Mouse (Mus musculus) neural tube, embryonic 12.5 days (tissue): Measurements from ENCODE around the gene Fam131a. TPM values are rescaled to one million over a fixed set of nuclear protein-coding genes. Genes with fewer than 3 reads are reported as not detected.

ENCODE experiments used
- ATAC-seq: fragments of 200-750 bp; cut with Nextera tagmentation; 2 replicates; pipeline ENCODE4 v1.8.0; 2017; ENCODE audit warnings: low read depth, mild to moderate bottlenecking, moderate TSS enrichment, moderate library complexity; ENCODE audit not compliant: low FRiP score
- H3K27ac ChIP-seq: fragments of 300-500 bp; sonication (generic); 2 replicates; pipeline ENCODE4 v1.5.1; 2016
- H3K27me3 ChIP-seq: fragments of 300-500 bp; sonication (generic); replicated peaks from 2 replicates; pipeline ENCODE4 v1.6.1; 2016; ENCODE audit warnings: mild to moderate bottlenecking
- H3K36me3 ChIP-seq: fragments of 300-500 bp; sonication (generic); 2 replicates; pipeline ENCODE4 v1.6.1; 2016; ENCODE audit warnings: mild to moderate bottlenecking
- H3K4me1 ChIP-seq: fragments of 300-500 bp; sonication (generic); 2 replicates; pipeline ENCODE4 v1.6.1; 2016
- H3K4me2 ChIP-seq: fragments of 300-500 bp; sonication (generic); replicated peaks from 2 replicates; pipeline ENCODE4 v1.6.1; 2016; ENCODE audit warnings: mild to moderate bottlenecking
- H3K4me3 ChIP-seq: fragments of 300-500 bp; sonication (generic); 2 replicates; pipeline ENCODE4 v1.5.1; 2016
- H3K9ac ChIP-seq: fragments of 300-500 bp; sonication (generic); 2 replicates; pipeline ENCODE4 v1.6.1; 2016; ENCODE audit warnings: mild to moderate bottlenecking
- H3K9me3 ChIP-seq: fragments of 300-500 bp; sonication (generic); 2 replicates; pipeline ENCODE4 v1.6.1; 2016; ENCODE audit warnings: mild to moderate bottlenecking
- WGBS: fragments of 180-500 bp; shearing (Covaris S2); methylation state at CpG from one replicate; pipeline ENCODE4 v1.1.7; 2016; 5-methylcytosine and 5-hydroxymethylcytosine counted together
- polyA plus RNA-seq: library from polyadenylated mRNA; unstranded; fragments of >200 nt; fragmentation: Nextera tagmentation; extraction: Ambion mirVana; gene quantifications from 2 replicates; pipeline ENCODE4 v1.2.1, GENCODE M21; 2016

Gene Fam131a
- polyA plus RNA-seq, 1 experiment from 2014 or later = 20.8 TPM

DNA sequence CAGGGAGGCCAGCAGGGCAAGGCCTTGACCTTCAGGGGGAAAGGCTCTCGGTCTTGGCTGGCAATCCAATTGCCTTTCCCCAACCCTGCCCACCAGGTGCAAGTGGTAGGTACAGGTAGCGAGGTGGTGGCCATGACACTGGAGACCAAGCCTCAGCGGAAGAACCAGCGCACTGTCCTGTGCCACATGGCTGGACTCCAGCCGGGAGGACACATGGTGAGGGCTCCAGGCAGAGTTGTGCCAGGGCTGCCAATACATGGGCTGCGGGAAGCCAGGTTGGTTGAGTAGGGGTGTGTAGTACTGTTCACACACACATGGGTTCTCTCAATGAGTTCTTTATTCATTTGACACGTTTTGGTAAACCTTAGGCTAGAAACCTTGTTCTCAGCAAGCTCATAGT lies 43.1 kb downstream of the Fam131a start:
- no peak overlapping the region for H3K4me3 ChIP-seq
- no peak overlapping the region for H3K4me2 ChIP-seq
- 94% methylated on average over 7 of the region's 7 CpGs for WGBS
- H3K36me3 ChIP-seq = 0 out of 2 replicates have a peak, but pooled peaks cover 4% of the 10 kb centered on the region
- no peak for ATAC-seq
- no peak overlapping the region for H3K9ac ChIP-seq
- peaks cover 26% of the 10 kb centered on the region for H3K27me3 ChIP-seq
- no peaks in the 10 kb centered on the region for H3K9me3 ChIP-seq
- H3K27ac ChIP-seq = no peak overlapping the region
- H3K4me1 ChIP-seq = peaks cover 18% of the 10 kb centered on the region

DNA sequence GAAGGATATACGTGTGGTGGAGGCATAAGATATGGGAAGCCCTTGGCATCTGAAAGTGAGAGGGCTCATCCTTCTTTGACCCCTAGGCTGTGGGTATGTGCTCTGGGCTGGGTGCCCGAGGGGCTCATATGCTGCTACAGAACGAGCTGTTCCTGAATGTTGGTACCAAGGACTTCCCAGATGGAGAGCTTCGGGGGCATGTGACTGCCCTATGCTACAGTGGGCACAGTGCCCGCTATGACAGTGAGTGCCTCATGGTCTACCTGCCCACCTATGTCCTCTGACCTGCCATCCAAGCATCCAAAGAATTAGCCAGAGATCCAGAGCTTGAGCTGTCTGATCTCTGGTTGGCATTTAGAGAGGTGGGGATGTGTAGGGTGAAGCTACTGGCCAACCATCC lies 43.8 kb downstream of the Fam131a start:
- no peak for ATAC-seq
- Histone ChIP-seq H3K9ac (no peak overlapping the region), H3K36me3 (peaks cover 6% of the 10 kb centered on the region; the same call in 1 of the 2 replicates), H3K4me2 (no peak overlapping the region), H3K4me1 (peaks cover 18% of the 10 kb centered on the region), H3K4me3 (no peak overlapping the region), H3K27ac (no peak overlapping the region), H3K9me3 (no peaks in the 10 kb centered on the region), H3K27me3 (peaks cover 26% of the 10 kb centered on the region)
- 88% methylated on average over 5 of the region's 5 CpGs for WGBS

DNA sequence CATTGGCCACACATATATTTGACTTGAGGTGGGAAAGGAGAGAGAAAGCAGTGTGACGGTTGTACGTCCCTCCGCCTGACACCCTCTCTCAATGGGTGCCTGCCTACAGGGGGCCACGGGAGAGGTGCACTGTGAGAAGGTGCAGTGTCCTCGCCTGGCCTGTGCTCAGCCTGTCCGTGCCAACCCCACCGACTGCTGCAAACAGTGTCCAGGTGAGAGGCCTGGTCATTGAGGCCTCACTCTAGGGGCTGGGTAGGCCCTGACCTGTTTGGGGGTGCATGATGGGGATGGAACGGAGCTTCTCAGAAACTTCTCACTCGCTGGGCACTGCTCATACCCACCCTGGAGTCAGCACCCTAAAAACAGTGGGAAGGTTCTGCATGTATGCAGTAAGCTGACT lies 46.8 kb downstream of the Fam131a start:
- Histone ChIP-seq H3K27me3 (peaks cover 14% of the 10 kb centered on the region), H3K9me3 (no peaks in the 10 kb centered on the region)
- 88% methylated on average over 9 of the region's 9 CpGs for WGBS

DNA sequence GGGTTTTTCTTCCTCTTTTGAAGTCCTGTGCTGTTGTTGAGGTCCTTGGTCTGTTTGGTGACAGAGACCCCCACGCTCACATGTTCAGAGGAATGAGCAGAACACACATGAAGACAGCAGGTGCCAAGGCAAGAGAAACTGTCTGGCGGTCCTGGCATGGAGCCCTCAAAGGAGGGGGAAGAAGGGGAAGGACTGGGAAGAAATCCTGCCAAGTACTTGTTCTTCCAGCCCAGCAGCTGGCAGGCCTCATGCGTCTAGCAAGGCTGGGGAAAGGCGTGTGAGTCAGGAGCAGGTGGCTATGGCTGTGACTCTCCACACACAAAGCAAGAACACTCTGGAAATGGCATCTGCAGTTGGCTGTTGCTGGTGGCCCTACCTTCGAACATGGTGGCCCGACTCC lies 53.6 kb downstream of the Fam131a start:
- H3K36me3 ChIP-seq = peaks cover 5% of the 10 kb centered on the region; the same call in 1 of the 2 replicates
- H3K27me3 ChIP-seq = no peaks in the 10 kb centered on the region
- WGBS = 76% methylated on average over 6 of the region's 6 CpGs
- H3K4me1 ChIP-seq = no peaks in the 10 kb centered on the region
- H3K9ac ChIP-seq = no peak overlapping the region
- H3K9me3 ChIP-seq = no peaks in the 10 kb centered on the region
- no peak overlapping the region for H3K4me3 ChIP-seq
- ATAC-seq = no peak
- no peak overlapping the region for H3K27ac ChIP-seq
- no peak overlapping the region for H3K4me2 ChIP-seq

More for the DNA sequence above, 46.8 kb downstream of the Fam131a start:
- Histone ChIP-seq H3K27ac (no peak overlapping the region), H3K9ac (no peak overlapping the region), H3K4me1 (peaks cover under 1% of the 10 kb centered on the region; the same call in 1 of the 2 replicates), H3K36me3 (peaks cover 10% of the 10 kb centered on the region; the same call in 1 of the 2 replicates), H3K4me3 (no peak overlapping the region), H3K4me2 (no peak overlapping the region)
- ATAC-seq = no peak

DNA sequence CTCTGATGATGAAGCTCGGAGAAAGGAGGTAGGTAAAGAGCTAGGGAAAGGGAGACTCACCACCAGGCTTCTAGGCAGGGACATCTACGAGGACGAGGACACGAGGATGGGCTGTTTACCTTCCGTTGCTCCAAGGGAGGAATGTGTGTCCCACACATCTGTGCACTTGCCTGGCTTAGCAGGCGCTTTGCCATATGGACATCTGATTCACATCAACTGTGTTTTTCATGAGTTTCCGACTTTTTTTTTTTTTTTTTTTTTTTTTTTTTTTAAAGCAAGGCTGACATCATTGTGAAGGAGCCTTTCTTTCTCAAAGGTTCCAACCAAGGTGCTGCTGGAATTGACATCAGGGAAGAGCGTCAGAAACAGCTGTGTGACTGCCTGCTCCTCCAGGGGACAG lies 57.5 kb downstream of the Fam131a start:
- Histone ChIP-seq H3K9me3 (no peaks in the 10 kb centered on the region), H3K4me1 (no peaks in the 10 kb centered on the region), H3K4me2 (no peak overlapping the region), H3K27me3 (no peaks in the 10 kb centered on the region), H3K36me3 (no peaks in the 10 kb centered on the region), H3K4me3 (no peak overlapping the region), H3K9ac (no peak overlapping the region), H3K27ac (no peak overlapping the region)
- no peak for ATAC-seq
- WGBS = 62% methylated on average over 8 of the region's 8 CpGs

Other genes with a start within 250 kb of the Fam131a start
- 121 and 125 TPM in 2 replicates for gene Eif2b5, start 194.4 kb upstream of the Fam131a start, polyA plus RNA-seq
- 48.2 and 54.9 TPM in 2 replicates for gene Dvl3, start 176.3 kb upstream of the Fam131a start, polyA plus RNA-seq
- gene Ap2m1, start 157.8 kb upstream of the Fam131a start, polyA plus RNA-seq = 922 and 966 TPM in 2 replicates
- gene Abcf3, start 144.7 kb upstream of the Fam131a start, polyA plus RNA-seq = 70.9 and 81.2 TPM in 2 replicates
- 12.7 and 14.0 TPM in 2 replicates for gene Vwa5b2, start 103.8 kb upstream of the Fam131a start, polyA plus RNA-seq
- gene Eef1akmt4, start 81.6 kb upstream of the Fam131a start, polyA plus RNA-seq = 18.7 and 21.2 TPM in 2 replicates
- not detected in 2 replicates for gene Gm49333, start 81.6 kb upstream of the Fam131a start, polyA plus RNA-seq
- gene Alg3, start 81.5 kb upstream of the Fam131a start, polyA plus RNA-seq = 43.3 and 44.5 TPM in 2 replicates
- gene Camk2n2, start 72.0 kb upstream of the Fam131a start, polyA plus RNA-seq = 11.9 and 12.3 TPM in 2 replicates
- 6.9 and 8.0 TPM in 2 replicates for gene Ece2, start 63.4 kb upstream of the Fam131a start, polyA plus RNA-seq
- 412 and 424 TPM in 2 replicates for gene Psmd2, start 41.6 kb upstream of the Fam131a start, polyA plus RNA-seq
- 183 and 190 TPM in 2 replicates for gene Eif4g1, start 24.9 kb upstream of the Fam131a start, polyA plus RNA-seq
- gene Polr2h, start 24.4 kb downstream of the Fam131a start, polyA plus RNA-seq = 85.4 and 85.5 TPM in 2 replicates
- 40.8 and 43.3 TPM in 2 replicates for gene Clcn2, start 24.5 kb downstream of the Fam131a start, polyA plus RNA-seq
- gene Chrd, start 39.9 kb downstream of the Fam131a start, polyA plus RNA-seq = 7.0 and 8.0 TPM in 2 replicates
- 1.2 and 1.3 TPM in 2 replicates for gene Thpo, start 41.3 kb downstream of the Fam131a start, polyA plus RNA-seq